Mouse (Mus musculus) liver, embryonic 14.5 days (tissue): ENCODE results near the gene Lrrc27. TPM values are rescaled to one million over a fixed set of nuclear protein-coding genes. Genes with fewer than 3 reads are reported as not detected.

Source experiments
- ATAC-seq: fragments of 200-750 bp; cut with Nextera tagmentation; 2 replicates; pipeline ENCODE4 v1.8.0; 2017; ENCODE audit warnings: moderate number of reproducible peaks, mild to moderate bottlenecking, moderate library complexity; ENCODE audit not compliant: insufficient read depth
- DNase-seq, 3 experiments: peaks; one replicate each; pipeline ENCODE4 v3.0.0-alpha.2; 2012 to 2013; ENCODE audit warnings: low read depth in 3 of 3, low spot score in 3 of 3
- H3K27ac ChIP-seq: fragments of 300-500 bp; sonication (generic); 2 replicates; pipeline ENCODE4 v1.5.1; 2014; ENCODE audit warnings: moderate library complexity, mild to moderate bottlenecking, control low read depth, inconsistent platforms
- H3K27me3 ChIP-seq: fragments of 300-500 bp; sonication (generic); 2 replicates; pipeline ENCODE4 v1.6.1; 2014; ENCODE audit warnings: mild to moderate bottlenecking, low read length, moderate library complexity; ENCODE audit not compliant: control insufficient read depth, insufficient read depth
- H3K36me3 ChIP-seq: fragments of 300-500 bp; sonication (generic); replicated peaks from 2 replicates; pipeline ENCODE4 v1.6.1; 2014; ENCODE audit warnings: low read depth; ENCODE audit not compliant: control insufficient read depth, insufficient read depth
- H3K4me1 ChIP-seq, 2 experiments: fragments of 200-500 bp in 1 of 2; fragments of 300-500 bp in 1 of 2; sonication (generic) in 1 of 2; replicated peaks; 2 replicates each; pipeline ENCODE4 v1.6.1; 2012 to 2014; ENCODE audit warnings: antibody characterized with exemption in 1 of 2, inconsistent platforms in 1 of 2, low read length in 1 of 2; ENCODE audit not compliant: control insufficient read depth in 2 of 2, insufficient read depth in 2 of 2
- H3K4me2 ChIP-seq: fragments of 300-500 bp; sonication (generic); 2 replicates; pipeline ENCODE4 v1.6.1; 2014; ENCODE audit warnings: low read depth, mild to moderate bottlenecking, control low read depth, moderate library complexity
- H3K4me3 ChIP-seq, 2 experiments: fragments of 200-500 bp in 1 of 2; fragments of 300-500 bp in 1 of 2; sonication (generic) in 1 of 2; 2 replicates each; pipeline ENCODE4 v1.5.1; 2012 to 2014; ENCODE audit warnings: low read depth in 2 of 2, low read length in 2 of 2, mild to moderate bottlenecking in 2 of 2, control low read depth in 1 of 2, inconsistent platforms in 1 of 2, moderate library complexity in 1 of 2; ENCODE audit not compliant: insufficient read depth in 1 of 2
- H3K9ac ChIP-seq: fragments of 300-500 bp; sonication (generic); replicated peaks from 2 replicates; pipeline ENCODE4 v1.6.1; 2014; ENCODE audit warnings: mild to moderate bottlenecking, control low read depth, moderate library complexity
- H3K9me3 ChIP-seq: fragments of 300-500 bp; sonication (generic); 2 replicates; pipeline ENCODE4 v1.6.1; 2016; ENCODE audit warnings: low read length, mixed read lengths; ENCODE audit not compliant: control insufficient read depth
- CTCF ChIP-seq: IDR thresholded peaks from 2 replicates; pipeline ENCODE4 v1.5.1; 2016; ENCODE audit warnings: antibody characterized with exemption, low read depth, control low read depth
- EP300 ChIP-seq: IDR thresholded peaks from 2 replicates; pipeline ENCODE4 v1.6.1; 2016; ENCODE audit warnings: antibody characterized with exemption, low read depth
- WGBS: fragments of 180-500 bp; shearing (Covaris S2); extraction: QIAGEN DNeasy Blood & Tissue Kit; methylation state at CpG from one replicate; pipeline ENCODE4 v1.1.7; 2014; ENCODE audit not compliant: insufficient replicate concordance; 5-methylcytosine and 5-hydroxymethylcytosine counted together
- polyA plus RNA-seq, 2 experiments: library from polyadenylated mRNA; depleted of rRNA in 1 of 2; stranded (reverse) in 1 of 2; unstranded in 1 of 2; fragments of >200 nt; fragmentation: Nextera tagmentation in 1 of 2; extraction: Ambion mirVana in 1 of 2; gene quantifications; 2 replicates each; pipeline versions ENCODE4 v1.2.1 to v1.2.3; 2012 to 2014

The Lrrc27 gene
- polyA plus RNA-seq, 2 experiments: 0.27 to 0.52 TPM

- no peak for TF ChIP-seq CTCF
- TF ChIP-seq EP300: no peak
- ATAC-seq (no peak), DNase-seq (no peak)
- no peaks in the 10 kb centered on the region for H3K9me3 ChIP-seq
- H3K4me3 ChIP-seq: no peak overlapping the region
- H3K27ac ChIP-seq: no peak overlapping the region
- no peak overlapping the region for H3K4me2 ChIP-seq
- no peaks in the 10 kb centered on the region for H3K4me1 ChIP-seq
- H3K36me3 ChIP-seq: no peaks in the 10 kb centered on the region
- H3K9ac ChIP-seq: no peak overlapping the region
- 51% methylated on average over 4 of the region's 4 CpGs for WGBS
- peaks cover 31% of the 10 kb centered on the region for H3K27me3 ChIP-seq
Measured at GRCm38 (mm10) chr7:139184396-139184795, 28.4 kb upstream of the Lrrc27 start.

- Histone ChIP-seq H3K27me3 (peaks cover 31% of the 10 kb centered on the region), H3K27ac (no peak overlapping the region), H3K4me1 (no peaks in the 10 kb centered on the region), H3K36me3 (no peaks in the 10 kb centered on the region), H3K9ac (no peak overlapping the region), H3K4me2 (no peak overlapping the region), H3K4me3 (no peak overlapping the region), H3K9me3 (no peaks in the 10 kb centered on the region)
- no peak for TF ChIP-seq EP300
- no peak for TF ChIP-seq CTCF
- DNase-seq (no peak), ATAC-seq (no peak)
- WGBS: 68% methylated on average over 7 of the region's 7 CpGs
Measured at GRCm38 (mm10) chr7:139184846-139185245, 27.9 kb upstream of the Lrrc27 start.

GRCm38 (mm10) chr7:139185971-139186370, 26.8 kb upstream of the Lrrc27 start:
- Histone ChIP-seq H3K27me3 (peaks cover 31% of the 10 kb centered on the region), H3K4me3 (no peak overlapping the region), H3K4me2 (no peak overlapping the region), H3K9me3 (no peaks in the 10 kb centered on the region), H3K27ac (no peak overlapping the region), H3K9ac (no peak overlapping the region), H3K4me1 (no peaks in the 10 kb centered on the region), H3K36me3 (no peaks in the 10 kb centered on the region)
- DNase-seq (no peak), ATAC-seq (no peak)
- TF ChIP-seq CTCF: no peak
- no peak for TF ChIP-seq EP300
- WGBS: 37% methylated on average over 5 of the region's 5 CpGs

- no peak for ATAC-seq
- Histone ChIP-seq H3K4me3 (no peak overlapping the region), H3K27ac (no peak overlapping the region), H3K4me2 (no peak overlapping the region), H3K27me3 (peaks cover 31% of the 10 kb centered on the region), H3K9me3 (no peaks in the 10 kb centered on the region), H3K36me3 (no peaks in the 10 kb centered on the region), H3K9ac (no peak overlapping the region), H3K4me1 (no peaks in the 10 kb centered on the region)
- TF ChIP-seq CTCF (no peak), EP300 (no peak)
- no peak for DNase-seq
- 55% methylated on average over 8 of the region's 8 CpGs for WGBS
Measured at GRCm38 (mm10) chr7:139186436-139186835, 26.4 kb upstream of the Lrrc27 start.

GRCm38 (mm10) chr7:139187277-139187676, 25.5 kb upstream of the Lrrc27 start:
- WGBS: 35% methylated on average over 7 of the region's 7 CpGs
- DNase-seq (no peak), ATAC-seq (no peak)
- Histone ChIP-seq H3K4me3 (no peak overlapping the region), H3K4me1 (no peaks in the 10 kb centered on the region), H3K9me3 (no peaks in the 10 kb centered on the region), H3K9ac (no peak overlapping the region), H3K27me3 (peaks cover 31% of the 10 kb centered on the region), H3K4me2 (no peak overlapping the region), H3K27ac (no peak overlapping the region), H3K36me3 (no peaks in the 10 kb centered on the region)
- TF ChIP-seq EP300 (no peak), CTCF (no peak)
